Mouse (Mus musculus) limb, embryonic 12.5 days (tissue): Measurements from ENCODE around the gene Isg20l2. TPM values are rescaled to one million over a fixed set of nuclear protein-coding genes. Genes with fewer than 3 reads are reported as not detected.

Experiments used
- ATAC-seq: fragments of 200-750 bp; cut with Nextera tagmentation; 2 replicates; pipeline ENCODE4 v1.8.0; 2017; ENCODE audit warnings: low read depth, moderate TSS enrichment; ENCODE audit not compliant: insufficient number of reproducible peaks, insufficient read depth, low FRiP score, low TSS enrichment
- H3K27ac ChIP-seq: fragments of 300-500 bp; sonication (generic); 2 replicates; pipeline ENCODE4 v1.5.1; 2016; ENCODE audit warnings: mild to moderate bottlenecking, moderate library complexity
- H3K27me3 ChIP-seq: fragments of 300-500 bp; sonication (generic); 2 replicates; pipeline ENCODE4 v1.6.1; 2016; ENCODE audit warnings: mild to moderate bottlenecking, moderate library complexity
- H3K36me3 ChIP-seq: fragments of 300-500 bp; sonication (generic); 2 replicates; pipeline ENCODE4 v1.6.1; 2016; ENCODE audit warnings: mild to moderate bottlenecking, moderate library complexity
- H3K4me1 ChIP-seq: fragments of 300-500 bp; sonication (generic); replicated peaks from 2 replicates; pipeline ENCODE4 v1.6.1; 2016
- H3K4me2 ChIP-seq: fragments of 300-500 bp; sonication (generic); 2 replicates; pipeline ENCODE4 v1.6.1; 2016; ENCODE audit warnings: mild to moderate bottlenecking, moderate library complexity
- H3K4me3 ChIP-seq: fragments of 300-500 bp; sonication (generic); replicated peaks from 2 replicates; pipeline ENCODE4 v1.5.1; 2016; ENCODE audit warnings: mild to moderate bottlenecking
- H3K9ac ChIP-seq: fragments of 300-500 bp; sonication (generic); replicated peaks from 2 replicates; pipeline ENCODE4 v1.6.1; 2016; ENCODE audit warnings: mild to moderate bottlenecking, moderate library complexity
- H3K9me3 ChIP-seq: fragments of 300-500 bp; sonication (generic); 2 replicates; pipeline ENCODE4 v1.6.1; 2016; ENCODE audit warnings: mild to moderate bottlenecking, moderate library complexity
- WGBS: fragments of 180-500 bp; shearing (Covaris S2); methylation state at CpG from one replicate; pipeline ENCODE4 v1.1.7; 2016; 5-methylcytosine and 5-hydroxymethylcytosine counted together
- polyA plus RNA-seq: library from polyadenylated mRNA; unstranded; fragments of >200 nt; fragmentation: Nextera tagmentation; extraction: Ambion mirVana; gene quantifications from 2 replicates; pipeline ENCODE4 v1.2.1, GENCODE M21; 2016

Gene Isg20l2
- polyA plus RNA-seq, 1 experiment from 2014 or later = 83.2 TPM

GRCm38 (mm10) chr3:87970184-87970938, 40.2 kb downstream of the Isg20l2 start:
- peak overlapping the region; percentile 94 for H3K4me2 ChIP-seq
- peak overlapping the region; percentile 53 for H3K4me3 ChIP-seq
- no peaks in the 10 kb centered on the region; the same call in 1 of the 2 replicates for H3K36me3 ChIP-seq
- 1% methylated on average over 21 of the region's 21 CpGs for WGBS
- no peaks in the 10 kb centered on the region for H3K9me3 ChIP-seq
- peaks cover 50% of the 10 kb centered on the region for H3K27me3 ChIP-seq
- peak overlapping the region; percentile 65; the same call in 1 of the 2 replicates for H3K9ac ChIP-seq
- H3K27ac ChIP-seq = 0 out of 2 replicates have a peak overlapping the region, but pooled peaks have one; percentile 7
- no peak for ATAC-seq
- peaks cover 48% of the 10 kb centered on the region for H3K4me1 ChIP-seq

GRCm38 (mm10) chr3:87970939-87971488, 40.9 kb downstream of the Isg20l2 start, which contains the start of gene Nes:
TSS of gene Nes (plus strand) at chr3:87971078.
- H3K27me3 ChIP-seq = peaks cover 50% of the 10 kb centered on the region
- H3K9ac ChIP-seq = peak within 1 kb of the TSS; percentile 65
- peaks cover 48% of the 10 kb centered on the region for H3K4me1 ChIP-seq
- under 1% methylated on average over 44 of the region's 44 CpGs for WGBS
- peak within 1 kb of the TSS; percentile 35; the same call in 1 of the 2 replicates for H3K27ac ChIP-seq
- no peaks in the 10 kb centered on the region; the same call in 1 of the 2 replicates for H3K36me3 ChIP-seq
- peak within 1 kb of the TSS; percentile 53 for H3K4me3 ChIP-seq
- peak within 1 kb of the TSS; percentile 94 for H3K4me2 ChIP-seq
- peak; percentile 69; the same call in 1 of the 2 replicates for ATAC-seq
- no peaks in the 10 kb centered on the region for H3K9me3 ChIP-seq

GRCm38 (mm10) chr3:87971489-87972202, 41.5 kb downstream of the Isg20l2 start:
- Histone ChIP-seq H3K9me3 (no peaks in the 10 kb centered on the region), H3K27ac (peak overlapping the region; percentile 35; the same call in 1 of the 2 replicates), H3K4me3 (peak overlapping the region; percentile 53), H3K36me3 (peaks cover under 1% of the 10 kb centered on the region; the same call in 1 of the 2 replicates), H3K9ac (peak overlapping the region; percentile 65), H3K4me2 (peak overlapping the region; percentile 94), H3K27me3 (peaks cover 50% of the 10 kb centered on the region), H3K4me1 (peaks cover 48% of the 10 kb centered on the region)
- under 1% methylated on average over 60 of the region's 60 CpGs for WGBS
- ATAC-seq = no peak

GRCm38 (mm10) chr3:87972203-87972664, 42.1 kb downstream of the Isg20l2 start:
- peaks cover 48% of the 10 kb centered on the region for H3K4me1 ChIP-seq
- peak overlapping the region; percentile 65 for H3K9ac ChIP-seq
- H3K27me3 ChIP-seq = peaks cover 50% of the 10 kb centered on the region
- peaks cover 3% of the 10 kb centered on the region; the same call in 1 of the 2 replicates for H3K36me3 ChIP-seq
- ATAC-seq = peak; percentile 21; the same call in 1 of the 2 replicates
- WGBS = 6% methylated on average over 8 of the region's 8 CpGs
- 0 out of 2 replicates have a peak overlapping the region, but pooled peaks have one; percentile 35 for H3K27ac ChIP-seq
- H3K9me3 ChIP-seq = no peaks in the 10 kb centered on the region
- peak overlapping the region; percentile 53 for H3K4me3 ChIP-seq
- peak overlapping the region; percentile 94 for H3K4me2 ChIP-seq

GRCm38 (mm10) chr3:87972776-87973175, 42.7 kb downstream of the Isg20l2 start:
- no peaks in the 10 kb centered on the region for H3K9me3 ChIP-seq
- peak overlapping the region; percentile 53 for H3K4me3 ChIP-seq
- ATAC-seq = no peak
- peaks cover 50% of the 10 kb centered on the region for H3K27me3 ChIP-seq
- peaks cover 48% of the 10 kb centered on the region for H3K4me1 ChIP-seq
- 26% methylated on average over 5 of the region's 5 CpGs for WGBS
- H3K4me2 ChIP-seq = peak overlapping the region; percentile 94
- no peak overlapping the region; the same call in 1 of the 2 replicates for H3K9ac ChIP-seq
- H3K27ac ChIP-seq = 0 out of 2 replicates have a peak overlapping the region, but pooled peaks have one; percentile 0
- H3K36me3 ChIP-seq = peaks cover 3% of the 10 kb centered on the region; the same call in 1 of the 2 replicates

- Histone ChIP-seq H3K27ac (no peak overlapping the region), H3K27me3 (peaks cover 46% of the 10 kb centered on the region), H3K4me3 (peak overlapping the region; percentile 53), H3K4me1 (peaks cover 48% of the 10 kb centered on the region), H3K36me3 (peaks cover 3% of the 10 kb centered on the region; the same call in 1 of the 2 replicates), H3K9ac (peak overlapping the region; percentile 46), H3K9me3 (no peaks in the 10 kb centered on the region), H3K4me2 (peak overlapping the region; percentile 94)
- WGBS = 34% methylated on average over 14 of the region's 14 CpGs
- no peak for ATAC-seq
Measured at GRCm38 (mm10) chr3:87973593-87974380, 43.7 kb downstream of the Isg20l2 start.

GRCm38 (mm10) chr3:87974381-87974987, 44.4 kb downstream of the Isg20l2 start:
- H3K9ac ChIP-seq = peak overlapping the region; percentile 46; the same call in 1 of the 2 replicates

GRCm38 (mm10) chr3:87979493-87979892, 49.4 kb downstream of the Isg20l2 start:
- ATAC-seq = no peak
- Histone ChIP-seq H3K9ac (no peak overlapping the region), H3K9me3 (no peaks in the 10 kb centered on the region), H3K4me1 (peaks cover 32% of the 10 kb centered on the region), H3K27me3 (peaks cover 12% of the 10 kb centered on the region), H3K36me3 (peaks cover 3% of the 10 kb centered on the region; the same call in 1 of the 2 replicates), H3K4me3 (no peak overlapping the region), H3K27ac (no peak overlapping the region), H3K4me2 (no peak overlapping the region)
- WGBS = 69% methylated on average over 5 of the region's 5 CpGs

More at GRCm38 (mm10) chr3:87974381-87974987, 44.4 kb downstream of the Isg20l2 start:
- Histone ChIP-seq H3K4me2 (peak overlapping the region; percentile 94; the same call in 1 of the 2 replicates), H3K4me1 (peaks cover 48% of the 10 kb centered on the region), H3K9me3 (no peaks in the 10 kb centered on the region), H3K27me3 (peaks cover 46% of the 10 kb centered on the region), H3K36me3 (peaks cover 3% of the 10 kb centered on the region; the same call in 1 of the 2 replicates), H3K27ac (no peak overlapping the region), H3K4me3 (peak overlapping the region; percentile 53; the same call in 1 of the 2 replicates)
- 19% methylated on average over 12 of the region's 12 CpGs for WGBS
- ATAC-seq = no peak

GRCm38 (mm10) chr3:87980085-87980484, 50.0 kb downstream of the Isg20l2 start:
- Histone ChIP-seq H3K9ac (no peak overlapping the region), H3K27me3 (peaks cover 10% of the 10 kb centered on the region), H3K4me2 (no peak overlapping the region), H3K4me3 (no peak overlapping the region), H3K27ac (no peak overlapping the region), H3K36me3 (peaks cover 3% of the 10 kb centered on the region; the same call in 1 of the 2 replicates), H3K4me1 (peaks cover 30% of the 10 kb centered on the region), H3K9me3 (no peaks in the 10 kb centered on the region)
- 55% methylated on average over 3 of the region's 3 CpGs for WGBS
- ATAC-seq = no peak
